Mouse (Mus musculus) hindbrain, postnatal 0 days (tissue): ENCODE data around the gene Ino80e. TPM values are rescaled to one million over a fixed set of nuclear protein-coding genes. Genes with fewer than 3 reads are reported as not detected.
A peak's percentile ranks its signal among the peaks of the same experiment; 100 is the strongest.

Experiments
- ATAC-seq: fragments of 200-750 bp; cut with Nextera tagmentation; 2 replicates; pipeline ENCODE4 v1.8.0; 2017; ENCODE audit warnings: mild to moderate bottlenecking, moderate TSS enrichment, moderate library complexity
- DNase-seq: peaks from one replicate; pipeline ENCODE4 v3.0.0-alpha.2; 2015; ENCODE audit warnings: low spot score
- H3K27ac ChIP-seq: fragments of 300-500 bp; sonication (generic); 2 replicates; pipeline ENCODE4 v1.5.1; 2014; ENCODE audit warnings: mild to moderate bottlenecking
- H3K27me3 ChIP-seq: fragments of 300-500 bp; sonication (generic); 2 replicates; pipeline ENCODE4 v1.6.1; 2014; ENCODE audit warnings: low read length, mixed read lengths; ENCODE audit not compliant: insufficient read depth
- H3K36me3 ChIP-seq: fragments of 300-500 bp; sonication (generic); 2 replicates; pipeline ENCODE4 v1.6.1; 2014; ENCODE audit warnings: low read length, mixed read lengths; ENCODE audit not compliant: insufficient read depth
- H3K4me1 ChIP-seq: fragments of 300-500 bp; sonication (generic); 2 replicates; pipeline ENCODE4 v1.6.1; 2014; ENCODE audit warnings: antibody characterized with exemption, low read length, mixed read lengths; ENCODE audit not compliant: insufficient read depth
- H3K4me2 ChIP-seq: fragments of 300-500 bp; sonication (generic); 2 replicates; pipeline ENCODE4 v1.6.1; 2014; ENCODE audit warnings: low read depth, mild to moderate bottlenecking, low read length, moderate library complexity, mixed read lengths
- H3K4me3 ChIP-seq: fragments of 300-500 bp; sonication (generic); 2 replicates; pipeline ENCODE4 v1.5.1; 2014; ENCODE audit warnings: low read length
- H3K9ac ChIP-seq: fragments of 300-500 bp; sonication (generic); replicated peaks from 2 replicates; pipeline ENCODE4 v1.6.1; 2014; ENCODE audit warnings: mild to moderate bottlenecking, low read length, moderate library complexity, mixed read lengths
- H3K9me3 ChIP-seq: fragments of 300-500 bp; sonication (generic); 2 replicates; pipeline ENCODE4 v1.6.1; 2016; ENCODE audit warnings: low read length, mixed read lengths
- CTCF ChIP-seq: IDR thresholded peaks from 2 replicates; pipeline ENCODE4 v1.5.1; 2016; ENCODE audit warnings: antibody characterized with exemption, control low read depth, low read depth
- WGBS: fragments of 180-500 bp; shearing (Covaris S2); extraction: QIAGEN DNeasy Blood & Tissue Kit; methylation state at CpG from one replicate; pipeline ENCODE4 v1.1.7; 2014; 5-methylcytosine and 5-hydroxymethylcytosine counted together
- polyA plus RNA-seq: library from polyadenylated mRNA; unstranded; fragments of >200 nt; fragmentation: Nextera tagmentation; extraction: Ambion mirVana; gene quantifications from 2 replicates; pipeline ENCODE4 v1.2.1, GENCODE M21; 2015
- total RNA-seq: library from RNA; depleted of rRNA; stranded (reverse); fragments of >200 nt; gene quantifications from 2 replicates; pipeline ENCODE4 v1.2.3, GENCODE M21; 2014

The Ino80e gene
- total and polyA plus RNA-seq, 2 experiments from 2014 or later, result 66.9 to 85.5 TPM

- DNase-seq (peak; percentile 94), ATAC-seq (peak; percentile 93)
- peaks cover 6% of the 10 kb centered on the region; the same call in 1 of the 2 replicates for H3K4me1 ChIP-seq
- WGBS, result under 1% methylated on average over 39 of the region's 43 CpGs
- no peaks in the 10 kb centered on the region for H3K27me3 ChIP-seq
- peak overlapping the region; percentile 52 for H3K4me3 ChIP-seq
- peak overlapping the region; percentile 64 for H3K27ac ChIP-seq
- H3K4me2 ChIP-seq, result peak overlapping the region; percentile 67
- H3K9ac ChIP-seq, result peak overlapping the region; percentile 56
- no peaks in the 10 kb centered on the region for H3K9me3 ChIP-seq
- TF ChIP-seq CTCF, result peak; percentile 45
- H3K36me3 ChIP-seq, result peaks cover 1% of the 10 kb centered on the region; the same call in 1 of the 2 replicates
These were observed 53.3 kb downstream of the Ino80e start for GRCm38 (mm10) chr7:126808703-126809455.

- Histone ChIP-seq H3K4me1 (no peaks in the 10 kb centered on the region), H3K27ac (no peak overlapping the region), H3K9me3 (no peaks in the 10 kb centered on the region), H3K9ac (no peak overlapping the region), H3K4me2 (peak overlapping the region; percentile 67), H3K4me3 (no peak overlapping the region), H3K36me3 (peaks cover 5% of the 10 kb centered on the region; the same call in 1 of the 2 replicates), H3K27me3 (no peaks in the 10 kb centered on the region)
- no peak for DNase-seq
- 68% methylated on average over 4 of the region's 4 CpGs for WGBS
- no peak for ATAC-seq
- no peak for TF ChIP-seq CTCF
These were observed 54.8 kb downstream of the Ino80e start for GRCm38 (mm10) chr7:126807405-126807804.

- Histone ChIP-seq H3K36me3 (peaks cover 5% of the 10 kb centered on the region; the same call in 1 of the 2 replicates), H3K4me2 (no peak overlapping the region), H3K4me1 (no peaks in the 10 kb centered on the region), H3K27ac (no peak overlapping the region), H3K4me3 (no peak overlapping the region), H3K9me3 (no peaks in the 10 kb centered on the region), H3K9ac (no peak overlapping the region), H3K27me3 (no peaks in the 10 kb centered on the region)
- TF ChIP-seq CTCF, result no peak
- 67% methylated on average over 6 of the region's 6 CpGs for WGBS
- no peak for ATAC-seq
- no peak for DNase-seq
These were observed 55.2 kb downstream of the Ino80e start for GRCm38 (mm10) chr7:126806956-126807355.

GRCm38 (mm10) chr7:126803751-126804150, 58.4 kb downstream of the Ino80e start:
- DNase-seq (no peak), ATAC-seq (no peak)
- H3K4me1 ChIP-seq, result peaks cover 5% of the 10 kb centered on the region
- H3K27me3 ChIP-seq, result no peaks in the 10 kb centered on the region
- H3K9me3 ChIP-seq, result no peaks in the 10 kb centered on the region
- H3K27ac ChIP-seq, result no peak overlapping the region
- H3K36me3 ChIP-seq, result peaks cover 5% of the 10 kb centered on the region; the same call in 1 of the 2 replicates
- no peak overlapping the region for H3K4me2 ChIP-seq
- H3K4me3 ChIP-seq, result no peak overlapping the region
- no peak for TF ChIP-seq CTCF
- no peak overlapping the region for H3K9ac ChIP-seq

- H3K9me3 ChIP-seq, result no peaks in the 10 kb centered on the region
- DNase-seq (no peak), ATAC-seq (no peak)
- 95% methylated on average over 6 of the region's 6 CpGs for WGBS
- no peak overlapping the region for H3K4me2 ChIP-seq
- peaks cover 5% of the 10 kb centered on the region; the same call in 1 of the 2 replicates for H3K36me3 ChIP-seq
- no peak overlapping the region for H3K4me3 ChIP-seq
- peaks cover 5% of the 10 kb centered on the region for H3K4me1 ChIP-seq
- TF ChIP-seq CTCF, result no peak
- no peaks in the 10 kb centered on the region for H3K27me3 ChIP-seq
- no peak overlapping the region for H3K9ac ChIP-seq
- H3K27ac ChIP-seq, result no peak overlapping the region
These were observed 59.0 kb downstream of the Ino80e start for GRCm38 (mm10) chr7:126803181-126803580.

- H3K27me3 ChIP-seq, result no peaks in the 10 kb centered on the region
- no peaks in the 10 kb centered on the region for H3K9me3 ChIP-seq
- WGBS, result 89% methylated on average over 11 of the region's 11 CpGs
- H3K9ac ChIP-seq, result no peak overlapping the region
- ATAC-seq, result no peak
- no peak overlapping the region for H3K27ac ChIP-seq
- no peak for TF ChIP-seq CTCF
- no peak overlapping the region for H3K4me2 ChIP-seq
- no peak overlapping the region for H3K4me3 ChIP-seq
- H3K4me1 ChIP-seq, result peaks cover 5% of the 10 kb centered on the region
- H3K36me3 ChIP-seq, result peaks cover 5% of the 10 kb centered on the region; the same call in 1 of the 2 replicates
- no peak for DNase-seq
These were observed 59.9 kb downstream of the Ino80e start for GRCm38 (mm10) chr7:126802134-126802889.
